Mouse (Mus musculus) heart, adult 18-20 months (tissue): ENCODE data around the gene Tet2. TPM values are rescaled to one million over a fixed set of nuclear protein-coding genes. Genes with fewer than 3 reads are reported as not detected.
"Not testable (repeated sequence)": the region's sequence is repeated elsewhere in the genome, so short reads cannot be mapped to it uniquely, and the experiment has no call there.

Experiments
- DNase-seq, 2 experiments: peaks; one replicate each; pipeline ENCODE4 v3.0.0; 2021 to 2022; ENCODE audit warnings: mixed read lengths in 1 of 2
- long read RNA-seq, 2 experiments: library from polyadenylated mRNA; stranded (forward); transcript quantifications; one replicate each; pipeline ENCODE4 v2.0.0; 2021
- total RNA-seq, 2 experiments: library from RNA; stranded (reverse); gene quantifications; 2 replicates each; pipeline ENCODE4 v1.2.3; 2021

The Tet2 gene
- total RNA-seq: 10 to 100 TPM; 13.0 to 14.0 TPM
- long read RNA-seq, experiment 1, partial matches to known transcripts: 1 of 2 reads
- long read RNA-seq, experiment 1, other reads (novel, unspliced or antisense): 1 of 2 reads
- long read RNA-seq, experiment 2, partial matches to known transcripts: 0 of 1 reads
- long read RNA-seq, experiment 2, other reads (novel, unspliced or antisense): 1 of 1 reads

- DNase-seq: peak; percentile 63 to 77
Measured at GRCm38 (mm10) chr3:133544551-133545303, at the start of gene Tet2. Tet2 (minus strand) TSS chr3:133545139.

GRCm38 (mm10) chr3:133592995-133593394 lies 48.1 kb upstream of the Tet2 start:
- DNase-seq: not testable (repeated sequence)

- DNase-seq: peak in 1 of 2 experiments; percentile 26
Measured at GRCm38 (mm10) chr3:133590506-133591152, 45.7 kb upstream of the Tet2 start.

DNA sequence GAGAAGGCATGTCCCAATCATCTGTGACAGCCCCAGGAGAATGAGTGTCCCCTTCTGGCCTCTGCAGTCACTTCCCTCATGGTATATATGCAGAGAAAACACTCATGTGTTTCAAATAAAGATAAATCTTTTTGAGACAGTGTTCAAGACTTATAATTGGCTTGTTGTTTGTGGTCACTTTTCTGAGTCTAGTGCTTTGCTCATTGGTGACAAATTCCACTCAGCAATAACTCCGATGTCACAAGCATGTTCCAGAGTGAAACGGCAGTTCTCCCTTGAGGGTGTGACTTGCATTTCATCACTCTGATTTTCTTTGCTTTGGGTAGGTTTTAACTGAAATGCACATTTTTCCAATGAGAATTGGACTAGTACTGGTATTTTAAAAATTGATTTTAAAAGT lies 40.1 kb upstream of the Tet2 start:
- no peak for DNase-seq

DNA sequence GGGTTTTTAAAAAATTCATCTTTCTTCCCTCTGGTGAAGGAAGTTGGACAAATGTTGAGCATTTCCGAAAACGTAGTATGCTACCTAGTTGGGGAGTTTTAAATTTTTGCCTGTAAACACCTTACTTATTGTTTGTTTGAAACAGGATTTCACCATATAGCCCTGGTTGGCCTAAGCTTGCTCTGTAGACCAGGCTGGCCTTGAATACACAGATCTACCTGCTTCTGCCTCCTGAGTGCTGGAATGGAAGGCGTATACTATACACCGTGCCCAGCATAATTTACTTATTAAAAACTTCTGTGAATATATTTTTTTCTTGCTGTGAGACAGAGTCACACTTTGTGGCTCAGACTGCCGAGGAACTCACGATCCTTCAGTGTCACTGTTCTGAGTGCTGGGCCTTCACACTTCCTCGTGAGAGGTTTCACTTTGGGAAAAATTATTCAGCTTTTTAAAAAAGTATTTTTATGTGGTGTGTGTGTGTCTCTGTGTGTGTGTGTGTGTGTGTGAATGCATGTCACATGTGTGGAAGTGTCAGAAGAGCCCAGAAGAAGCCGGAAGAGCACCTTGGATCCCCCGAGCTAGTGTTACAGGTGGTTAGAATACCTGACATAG lies 38.6 kb upstream of the Tet2 start:
- no peak for DNase-seq

GRCm38 (mm10) chr3:133582969-133583368 lies 38.0 kb upstream of the Tet2 start:
- DNase-seq: peak in 1 of 2 experiments; percentile 14

DNA sequence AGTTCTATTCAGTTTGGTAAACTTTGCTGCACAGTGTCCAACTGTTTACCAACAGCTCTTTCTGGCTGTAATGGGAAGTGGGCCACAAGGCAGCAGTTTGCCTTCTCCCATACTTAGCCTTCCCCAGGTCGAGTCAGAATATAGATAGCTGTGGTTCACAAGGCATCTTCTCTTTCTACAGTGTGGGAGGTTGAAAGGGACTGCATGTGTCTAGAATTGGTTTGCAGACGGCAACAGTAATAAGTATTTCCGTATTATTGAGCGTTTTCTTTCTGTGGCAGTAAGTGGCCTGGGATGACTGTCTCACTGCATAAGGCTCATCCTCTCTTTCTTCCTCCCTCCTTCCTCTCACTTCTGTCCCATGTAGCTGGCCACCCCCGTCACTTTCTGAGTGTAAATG lies 37.2 kb upstream of the Tet2 start:
- no peak for DNase-seq

DNA sequence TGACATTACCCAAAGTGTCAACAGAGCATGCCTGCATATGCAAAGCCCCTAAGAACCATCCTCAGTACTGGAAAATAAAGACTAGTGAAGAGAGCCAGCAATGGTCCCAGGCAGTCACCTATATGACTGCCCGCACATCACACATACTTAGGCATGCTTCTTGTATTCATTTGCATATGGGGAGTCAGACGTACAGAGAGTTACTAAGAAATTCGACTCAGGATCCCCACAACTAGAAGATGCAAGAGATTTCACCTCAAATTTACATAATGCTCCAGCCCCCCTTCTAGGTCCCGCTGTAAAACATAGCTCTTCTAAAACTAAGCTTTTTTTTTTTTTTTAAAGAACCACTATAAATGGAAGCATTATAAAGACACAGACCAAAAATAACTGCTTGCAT lies 36.6 kb upstream of the Tet2 start:
- DNase-seq: no peak

DNA sequence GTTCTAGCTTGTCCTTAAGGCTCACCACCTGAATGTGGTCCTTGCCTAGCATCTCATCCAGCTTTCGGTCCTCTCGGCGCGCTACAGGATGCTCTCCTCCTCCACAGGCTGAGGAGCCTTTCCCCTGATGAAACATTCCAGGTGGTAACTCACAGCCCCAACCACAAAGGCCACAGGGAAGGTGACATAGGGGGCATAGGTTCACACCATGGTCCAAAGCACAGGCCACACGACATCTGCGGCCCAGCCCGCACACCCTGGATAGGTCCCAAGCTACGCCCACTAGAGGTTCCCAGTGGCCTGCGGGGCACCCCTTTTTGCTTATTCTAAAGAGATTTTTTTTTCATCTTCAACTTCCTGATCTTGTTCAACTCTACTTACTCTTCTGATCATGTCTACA lies 34.7 kb upstream of the Tet2 start:
- DNase-seq: no peak

DNA sequence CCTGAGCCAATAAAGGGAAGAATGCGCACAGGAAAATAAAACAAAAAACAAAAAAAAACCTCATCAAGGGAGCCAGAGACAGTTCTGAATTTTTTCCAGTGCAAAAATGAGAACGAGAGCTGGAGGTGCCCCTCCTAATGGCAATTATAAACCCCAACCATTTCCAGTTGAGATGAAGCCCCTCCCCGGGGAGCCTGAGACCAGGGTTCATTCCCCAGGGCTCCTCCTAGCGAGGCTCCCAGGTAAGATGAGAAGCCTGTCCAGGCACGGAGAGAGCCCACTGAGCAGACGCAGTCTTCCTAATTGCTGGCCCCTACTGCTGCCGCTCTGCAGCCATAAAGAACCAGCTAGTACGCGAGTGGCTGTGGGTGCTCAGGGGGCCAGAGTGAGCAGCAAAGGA lies 34.2 kb upstream of the Tet2 start:
- DNase-seq: no peak

DNA sequence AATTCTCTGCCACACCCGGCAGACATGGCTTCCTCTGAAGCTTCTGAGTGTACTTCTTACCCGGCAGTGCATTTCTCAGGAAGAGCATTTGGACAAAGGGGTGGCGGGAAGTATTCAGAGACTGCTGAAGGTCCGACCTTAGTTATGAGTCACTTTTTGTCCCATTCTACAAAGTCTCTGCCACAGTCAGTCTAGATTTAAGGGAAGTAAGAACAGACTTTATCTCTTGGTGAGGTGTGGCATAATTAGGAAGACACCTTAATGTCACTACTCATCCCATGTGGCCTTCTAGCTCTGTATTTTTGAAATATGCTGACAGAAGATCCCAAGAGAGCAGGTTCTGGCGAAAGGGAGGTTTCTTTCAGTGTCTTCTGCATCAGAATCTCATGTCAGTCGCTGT lies 30.0 kb upstream of the Tet2 start:
- no peak for DNase-seq

- no peak for DNase-seq
Measured at GRCm38 (mm10) chr3:133571961-133572360, 27.0 kb upstream of the Tet2 start.

DNA sequence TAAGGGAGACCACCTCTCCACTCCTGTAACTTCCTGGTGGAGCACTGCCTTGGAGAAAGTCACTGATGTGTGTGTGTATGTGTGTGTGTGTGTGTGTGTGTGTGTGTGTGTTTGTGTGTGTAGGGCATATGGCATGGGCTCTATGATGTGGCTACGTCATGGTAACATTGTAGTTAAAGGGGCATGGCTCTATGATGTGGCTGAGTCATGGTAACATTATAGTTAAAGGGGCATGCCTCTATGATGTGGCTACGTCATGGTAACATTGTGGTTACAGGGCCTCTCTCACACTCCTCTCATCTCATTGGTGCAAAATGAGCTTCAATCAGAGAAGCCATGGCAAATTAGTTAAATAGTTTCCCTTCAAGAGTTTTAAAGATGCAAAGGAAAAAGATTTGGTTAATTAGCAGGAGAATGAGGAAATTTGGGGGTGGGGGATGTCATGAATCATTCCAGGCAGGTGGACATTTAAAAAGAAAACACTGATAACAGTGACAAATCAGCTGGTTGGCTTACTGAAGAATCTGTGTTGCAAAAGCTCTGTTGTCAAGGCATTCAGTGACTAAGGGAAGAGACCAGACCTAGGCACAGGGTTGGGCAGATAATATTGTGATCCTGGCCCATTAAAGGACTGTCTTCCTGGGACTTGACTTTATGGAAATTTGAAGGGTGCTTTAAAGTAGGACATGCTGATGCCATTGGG lies 18.7 kb upstream of the Tet2 start:
- no peak for DNase-seq

DNA sequence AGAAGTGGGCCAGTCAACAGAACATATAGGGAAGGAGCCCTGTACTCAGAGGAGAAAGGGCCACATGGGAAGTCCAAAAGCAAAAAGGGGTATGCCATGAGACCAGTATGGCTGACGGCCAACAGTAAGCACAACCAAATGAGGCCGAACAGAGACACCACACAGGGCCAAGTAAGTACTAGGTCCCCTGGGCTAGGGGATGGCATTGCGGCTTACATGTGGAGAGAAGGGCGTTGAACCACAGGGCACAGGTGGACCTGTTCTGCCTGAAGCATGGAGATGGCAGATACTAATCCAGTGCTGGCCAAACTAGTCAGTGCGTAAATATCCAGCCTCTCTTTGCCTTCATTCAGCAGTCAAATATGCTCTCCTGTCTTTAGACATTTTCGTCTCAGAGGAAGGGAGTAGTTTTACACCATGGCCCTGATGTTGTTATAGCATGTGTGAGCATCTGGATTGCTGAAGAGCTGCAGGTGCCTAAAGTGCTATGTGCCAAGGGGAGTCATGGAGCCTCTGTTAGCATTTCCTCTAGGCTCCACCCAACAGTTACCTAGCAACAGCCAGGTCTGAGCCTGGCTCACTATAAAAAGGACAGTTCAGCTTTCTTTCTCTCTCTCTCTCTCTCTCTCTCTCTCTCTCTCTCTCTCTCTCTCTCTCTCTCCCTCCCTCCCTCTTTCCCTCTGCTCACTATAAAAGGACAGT lies 14.6 kb upstream of the Tet2 start:
- DNase-seq: no peak

GRCm38 (mm10) chr3:133557602-133558001 lies 12.7 kb upstream of the Tet2 start:
- DNase-seq: no peak

- DNase-seq: no peak
Measured at GRCm38 (mm10) chr3:133557154-133557553, 12.2 kb upstream of the Tet2 start.

DNA sequence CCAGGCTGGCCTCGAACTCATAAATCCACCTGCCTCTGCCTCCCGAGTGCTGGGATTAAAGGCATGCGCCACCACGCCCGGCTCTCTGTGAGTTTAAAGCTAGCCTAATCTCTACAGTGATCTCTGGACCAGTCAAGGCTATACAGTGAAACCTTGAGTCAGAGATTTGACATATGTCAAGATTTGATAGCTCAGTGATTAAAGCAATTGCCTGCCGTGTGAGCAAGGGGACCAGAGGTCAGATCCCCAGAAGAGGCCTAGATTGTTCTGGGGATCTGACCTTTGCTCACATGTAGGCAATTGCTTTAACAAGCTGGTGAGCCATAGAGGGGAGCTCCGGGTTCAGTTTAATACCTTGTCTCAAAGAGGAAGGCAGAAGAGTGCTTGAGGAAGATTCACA lies 10.4 kb upstream of the Tet2 start:
- DNase-seq: no peak

GRCm38 (mm10) chr3:133554552-133555067 lies 9.7 kb upstream of the Tet2 start:
- DNase-seq: no peak

- no peak for DNase-seq
Measured at GRCm38 (mm10) chr3:133554092-133554491, 9.2 kb upstream of the Tet2 start.

- no peak for DNase-seq
Measured at GRCm38 (mm10) chr3:133551941-133552340, 7.0 kb upstream of the Tet2 start.

DNA sequence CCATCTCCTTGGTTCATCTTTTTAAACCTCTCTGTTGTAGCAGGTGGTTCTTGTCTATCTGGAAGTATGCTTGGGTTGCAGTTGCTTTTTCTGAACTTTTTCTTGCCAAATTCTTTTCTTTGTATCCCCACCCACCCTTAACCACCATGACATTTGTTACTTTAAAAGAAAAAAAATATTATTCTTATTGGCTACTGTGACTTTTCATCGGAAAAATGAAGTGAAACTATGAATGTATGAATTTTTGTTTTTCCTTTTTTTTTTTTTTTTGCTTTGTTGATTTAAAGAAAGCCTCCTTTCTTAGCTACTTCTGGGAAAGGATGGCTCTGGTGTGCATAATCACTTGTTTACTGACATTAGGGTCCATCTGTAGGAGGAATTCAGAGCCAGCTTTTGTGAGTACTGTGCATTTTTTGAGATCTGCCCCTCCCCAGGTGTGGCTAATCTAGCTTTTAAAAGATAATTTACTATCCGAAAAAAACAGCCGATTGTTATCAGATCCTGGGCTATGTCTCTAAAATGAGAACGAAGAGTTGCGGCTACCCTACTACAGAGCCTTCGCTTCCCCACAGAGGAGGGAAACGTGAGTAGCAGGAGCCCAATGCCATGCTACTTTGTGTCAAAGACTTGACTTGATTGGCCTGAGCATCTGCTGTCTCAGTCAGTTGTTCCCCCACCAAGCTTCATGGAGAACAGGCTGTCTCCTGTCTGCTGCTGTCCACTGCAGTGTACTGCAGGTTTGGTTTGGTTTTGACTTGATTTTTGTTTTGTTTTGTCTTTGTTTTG lies 4.6 kb upstream of the Tet2 start:
- no peak for DNase-seq
